Mouse (Mus musculus): Measurements from ENCODE around the gene Alad.

DNA sequence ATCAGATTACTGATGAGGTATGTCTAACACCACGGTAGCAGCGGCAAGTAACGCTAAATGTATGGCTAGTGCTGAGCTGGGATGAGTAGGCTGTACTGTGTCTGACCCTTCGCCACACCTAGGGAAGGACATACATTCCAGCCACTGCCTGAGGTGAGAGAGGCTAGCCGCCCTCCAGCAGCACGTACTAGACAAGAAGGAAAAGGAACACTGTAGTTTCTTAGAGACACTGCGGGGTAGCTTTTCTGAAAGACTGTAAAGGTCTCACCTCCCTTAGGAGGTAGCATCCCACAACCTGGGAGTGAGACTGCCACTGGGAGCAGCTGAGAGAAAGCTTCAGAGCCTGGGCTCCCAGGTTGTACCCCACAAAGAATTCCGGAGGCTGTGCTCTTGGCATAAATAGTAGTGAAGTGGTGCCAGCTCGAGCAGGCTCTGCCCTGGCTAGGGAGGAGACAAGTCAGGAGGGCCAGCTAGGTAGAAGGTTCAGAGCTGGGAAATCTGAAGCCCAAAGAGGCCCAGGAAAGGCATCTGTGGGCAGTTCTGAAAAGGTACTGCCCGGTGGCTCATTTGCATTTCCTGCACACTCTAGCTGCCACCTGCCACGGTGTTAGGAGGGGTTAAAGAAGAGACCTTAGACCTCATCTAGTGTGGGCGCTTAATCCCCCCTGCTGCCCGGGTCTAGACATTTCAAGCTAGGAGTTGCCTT lies 1.1 kb downstream of the Alad start:
- peak; percentile 27; the same call in 1 of the 2 replicates for TF ChIP-seq POLR2A (IDR thresholded peaks at IDR 0.05; ENCODE audit: extremely low read depth, insufficient read depth, low read length)
- no peak for TF ChIP-seq CTCF (IDR thresholded peaks at IDR 0.05; ENCODE audit: low read depth, low read length)
